Mouse (Mus musculus): ENCODE results near the gene Pglyrp2. TPM values are rescaled to one million over a fixed set of nuclear protein-coding genes. Genes with fewer than 3 reads are reported as not detected.

Gene Pglyrp2
- total RNA-seq, 2 experiments from 2014 or later, result not detected

DNA sequence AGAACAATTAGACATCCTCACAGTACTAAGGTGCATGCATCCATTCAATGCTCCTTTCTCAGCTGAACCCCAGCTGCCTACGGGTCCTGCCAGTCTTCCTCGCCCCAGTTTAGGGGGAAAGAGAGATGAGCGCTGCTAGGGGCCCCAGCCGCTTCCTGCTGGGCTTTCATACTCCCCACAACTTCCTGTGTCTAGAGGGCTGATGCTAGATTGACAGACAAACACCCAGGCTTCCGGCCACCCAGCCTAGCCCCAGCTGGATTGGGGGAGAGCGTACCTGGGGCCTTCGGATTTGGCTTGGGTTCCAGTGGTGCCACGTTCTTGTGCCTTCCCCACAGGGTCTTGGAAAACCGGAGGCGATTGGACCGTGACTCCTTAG lies 21.2 kb downstream of the Pglyrp2 start:
- no peak for DNase-seq
- intact Hi-C loops (cut with DNase I), result no loop called here

- no peak for DNase-seq
- intact Hi-C loops (cut with DNase I), result no loop called here
Measured at GRCm38 (mm10) chr17:32402011-32402778, 21.8 kb downstream of the Pglyrp2 start.

DNA sequence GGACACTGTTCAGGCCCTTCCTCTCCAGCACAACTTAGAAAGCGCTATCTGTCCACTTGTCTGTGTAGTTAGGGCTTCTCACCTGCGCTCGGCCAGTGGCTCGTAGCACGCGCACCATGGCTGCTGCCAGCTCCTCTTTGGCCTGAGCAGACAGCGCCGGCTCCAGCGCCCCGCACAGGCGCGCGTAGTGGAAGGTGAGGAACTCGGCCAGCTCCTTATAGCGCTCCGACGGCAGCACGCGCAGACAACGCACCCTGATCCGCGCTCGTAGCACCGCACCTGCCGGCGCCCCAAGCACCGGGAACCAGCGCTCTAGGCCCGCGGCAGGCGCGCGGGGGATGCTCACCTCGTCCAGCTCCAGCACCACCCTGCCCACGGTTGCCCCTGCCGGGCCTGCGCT lies 27.7 kb downstream of the Pglyrp2 start:
- DNase-seq, result no peak
- intact Hi-C loops (cut with DNase I), result no loop called here

- no peak for DNase-seq
- intact Hi-C loops (cut with DNase I), result no loop called here
Measured at GRCm38 (mm10) chr17:32393944-32394343, 30.0 kb downstream of the Pglyrp2 start.

- peak; percentile 92 for DNase-seq
- intact Hi-C loops (cut with DNase I), result no loop called here
Measured at GRCm38 (mm10) chr17:32389101-32389659, 34.8 kb downstream of the Pglyrp2 start, which contains the start of gene Wiz. Wiz (minus strand) TSS chr17:32389439.

DNA sequence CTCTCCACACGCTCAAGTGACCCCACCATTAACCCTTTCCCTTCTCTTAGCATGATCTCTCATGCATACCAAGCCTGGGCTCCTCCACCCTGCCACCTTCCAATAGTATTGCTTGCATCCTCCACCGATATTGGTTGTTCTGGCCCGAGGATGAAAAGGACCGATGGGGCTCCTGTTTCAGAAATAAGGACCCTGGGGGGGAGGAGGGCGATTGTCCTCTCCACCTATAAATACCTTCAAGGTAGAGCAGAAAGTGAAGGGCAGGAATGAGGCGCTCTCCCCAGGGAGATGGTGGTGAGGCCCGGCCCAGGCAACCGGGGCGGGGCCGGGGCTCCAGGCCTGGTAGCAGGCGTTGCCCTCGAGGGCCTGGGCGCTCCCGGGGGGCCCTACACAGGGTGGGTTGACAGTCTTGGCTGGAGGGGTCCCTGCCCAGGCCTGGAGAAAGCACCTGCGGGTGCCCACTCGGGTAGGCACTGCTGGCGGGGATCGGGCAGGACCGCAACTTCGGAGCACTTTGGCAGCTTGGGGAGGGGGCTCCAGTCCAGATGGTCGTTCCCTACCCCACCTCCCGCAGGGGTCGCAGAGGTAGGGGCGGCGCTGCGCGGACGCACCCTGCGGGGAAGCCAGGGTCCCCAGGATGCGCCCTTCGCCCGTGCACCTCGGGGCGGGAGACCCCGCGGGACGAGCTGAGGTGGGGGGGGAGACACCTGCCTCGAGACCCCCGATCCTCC lies 35.4 kb downstream of the Pglyrp2 start:
- intact Hi-C loops (cut with DNase I), result no loop called here
- no peak for DNase-seq

GRCm38 (mm10) chr17:32387986-32388369 lies 36.0 kb downstream of the Pglyrp2 start:
- intact Hi-C loops (cut with DNase I), result no loop called here
- no peak for DNase-seq

DNA sequence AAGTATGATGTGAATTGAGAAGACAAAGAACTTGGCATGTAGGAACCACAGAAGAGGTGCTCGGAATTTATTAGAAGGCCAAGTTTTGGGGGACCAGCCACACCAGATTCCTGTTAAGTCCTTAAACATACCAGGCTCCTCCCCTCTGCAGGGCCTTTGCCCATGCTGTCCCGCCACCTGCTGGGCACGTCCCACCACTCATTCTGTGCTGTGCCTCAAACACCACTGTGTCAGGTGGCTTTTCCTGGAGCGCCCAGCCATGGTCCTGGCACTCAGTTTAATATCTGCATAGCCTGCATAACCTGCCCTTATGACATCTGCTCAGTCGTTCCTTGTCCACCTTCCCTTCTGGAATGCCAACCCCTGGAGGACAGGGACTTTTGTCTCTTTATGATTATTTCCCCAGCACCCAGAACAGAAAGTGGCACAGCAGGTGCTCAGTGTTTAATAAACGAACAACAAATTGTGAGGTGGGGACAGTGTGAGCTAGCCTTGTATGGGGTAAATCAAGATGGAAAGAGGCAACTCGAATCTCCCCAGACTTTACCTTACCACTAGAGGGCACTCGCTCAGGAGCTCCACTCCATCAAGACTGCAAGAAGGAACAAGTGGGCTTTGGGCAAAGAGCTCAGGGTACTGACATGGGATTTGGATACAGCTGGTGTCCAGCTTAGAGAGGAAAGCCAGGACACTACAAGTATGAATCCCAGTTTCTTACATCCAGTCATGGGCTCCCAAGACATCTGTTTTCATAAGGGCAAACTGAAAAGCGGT lies 37.1 kb downstream of the Pglyrp2 start:
- no peak for DNase-seq
- intact Hi-C loops (cut with DNase I), result no loop called here

GRCm38 (mm10) chr17:32383661-32384060 lies 40.3 kb downstream of the Pglyrp2 start:
- DNase-seq, result peak; percentile 63
- intact Hi-C loops (cut with DNase I), result loop anchor here (2.0 kb wide), 1 partner anchor 21 kb away; no protein-coding TSS in a partner anchor

- DNase-seq, result peak; percentile 93
- intact Hi-C loops (cut with DNase I), result loop anchor here (2.0 kb wide), 1 partner anchor 20 kb away; no protein-coding TSS in a partner anchor
Measured at GRCm38 (mm10) chr17:32382576-32382975, 41.4 kb downstream of the Pglyrp2 start.

DNA sequence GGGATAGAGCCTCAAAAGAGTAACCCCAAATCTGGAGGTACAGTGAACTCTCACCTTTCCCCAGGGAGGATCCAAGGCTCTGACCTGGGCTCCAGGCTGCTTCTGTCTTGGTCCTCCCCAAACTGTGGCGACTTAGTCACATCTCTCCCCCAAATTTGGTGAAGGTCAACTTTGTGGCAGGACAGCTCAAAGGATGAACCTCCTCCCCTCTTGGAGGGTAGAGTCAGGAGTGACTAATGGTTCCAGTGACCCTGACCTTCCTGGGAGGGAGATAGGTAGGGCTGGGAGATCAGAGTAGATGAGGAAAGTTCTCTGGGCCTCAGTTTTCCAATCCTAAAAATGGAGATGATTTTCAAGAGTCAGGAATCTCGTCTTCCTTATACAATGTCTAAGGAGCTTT lies 45.2 kb downstream of the Pglyrp2 start:
- no peak for DNase-seq
- intact Hi-C loops (cut with DNase I), result no loop called here

DNA sequence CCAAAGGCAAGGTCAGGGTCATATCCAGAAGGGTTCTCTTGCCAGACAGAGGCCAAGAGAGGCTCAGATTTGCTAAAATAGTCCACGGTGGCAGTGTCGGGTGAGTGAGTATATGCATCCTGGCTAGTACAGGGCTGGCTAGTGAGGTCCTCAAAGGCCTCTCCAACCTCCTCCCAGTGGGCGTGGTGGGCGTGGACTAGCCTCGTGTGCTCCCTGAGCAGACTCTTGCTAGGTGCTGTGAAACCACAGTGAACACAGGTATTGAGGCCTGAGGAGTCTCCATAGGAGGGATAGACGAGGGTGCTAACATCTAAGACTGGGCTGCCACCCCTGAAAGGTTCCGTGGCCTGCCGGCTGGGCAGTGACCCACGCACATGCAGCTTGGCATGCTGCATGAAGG lies 46.8 kb downstream of the Pglyrp2 start:
- intact Hi-C loops (cut with DNase I), result no loop called here
- DNase-seq, result no peak

DNA sequence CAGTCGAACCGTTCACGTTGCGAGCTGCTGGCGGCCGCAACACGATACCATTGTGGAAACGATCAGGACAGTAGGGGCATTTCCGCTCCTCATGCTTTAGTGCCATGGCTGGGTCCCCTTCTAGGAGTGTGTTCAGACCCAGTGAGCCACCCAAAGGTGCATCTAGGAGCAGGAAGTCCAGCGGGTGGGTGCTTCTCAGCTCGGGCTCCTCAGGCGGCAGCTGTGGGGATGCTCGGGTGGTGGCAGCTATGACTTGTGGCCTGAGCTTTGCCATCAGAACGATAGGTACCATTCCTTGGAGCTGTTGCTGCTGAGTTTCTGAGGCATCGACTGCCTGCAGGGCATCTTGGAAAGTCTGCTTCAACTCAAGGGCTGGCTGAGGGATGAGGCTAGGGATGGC lies 47.5 kb downstream of the Pglyrp2 start:
- DNase-seq, result no peak
- intact Hi-C loops (cut with DNase I), result no loop called here

GRCm38 (mm10) chr17:32368991-32369578 lies 54.9 kb downstream of the Pglyrp2 start:
- intact Hi-C loops (cut with DNase I), result no loop called here
- DNase-seq, result no peak

- no peak for DNase-seq
- intact Hi-C loops (cut with DNase I), result no loop called here
Measured at GRCm38 (mm10) chr17:32367706-32368105, 56.3 kb downstream of the Pglyrp2 start.

DNA sequence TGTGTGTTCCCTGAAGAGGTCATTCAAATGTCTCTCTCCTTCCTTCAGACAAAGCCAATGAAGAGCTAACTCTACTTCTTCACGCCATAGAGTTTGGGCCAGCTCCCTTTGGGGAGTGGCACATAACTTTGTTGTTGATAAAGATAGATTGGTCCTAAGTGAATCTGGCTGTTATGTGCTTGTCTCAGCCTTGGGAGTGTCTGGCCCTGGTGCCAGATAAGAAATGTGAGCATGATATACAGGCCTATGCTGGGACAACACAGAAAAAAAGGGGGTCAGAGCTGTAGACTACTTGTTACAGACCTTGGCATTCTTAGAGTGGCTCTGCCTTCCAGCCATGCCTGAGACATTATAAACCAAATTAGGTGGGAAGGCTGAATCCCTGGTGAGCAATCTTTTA lies 58.7 kb downstream of the Pglyrp2 start:
- DNase-seq, result no peak
- intact Hi-C loops (cut with DNase I), result no loop called here

GRCm38 (mm10) chr17:32364850-32365249 lies 59.1 kb downstream of the Pglyrp2 start:
- DNase-seq, result no peak
- intact Hi-C loops (cut with DNase I), result no loop called here

DNA sequence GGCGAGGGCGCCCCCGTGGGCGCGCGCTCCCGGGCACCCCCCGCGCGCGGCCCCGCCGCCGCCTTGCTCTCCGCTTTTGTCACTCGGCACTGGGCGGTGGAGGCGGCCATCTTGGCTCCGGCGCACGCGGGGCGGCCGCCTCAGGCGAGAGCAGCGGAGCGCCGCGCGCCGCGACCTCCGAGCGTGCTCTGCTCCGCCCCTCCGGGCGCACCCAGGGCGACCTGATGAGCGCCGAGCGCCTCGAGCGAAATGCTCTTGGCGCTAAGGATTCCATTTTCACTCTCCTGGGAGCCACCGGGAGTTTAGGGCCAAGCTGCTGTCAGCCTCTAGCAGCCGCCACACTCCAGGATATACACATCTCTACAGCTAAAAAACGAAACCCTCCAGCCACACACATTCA lies 59.6 kb downstream of the Pglyrp2 start:
- intact Hi-C loops (cut with DNase I), result no loop called here
- peak; percentile 92 for DNase-seq

GRCm38 (mm10) chr17:32363821-32364301 lies 60.1 kb downstream of the Pglyrp2 start:
- no peak for DNase-seq
- intact Hi-C loops (cut with DNase I), result loop anchor here (2.0 kb wide), 1 partner anchor 19 kb away; no protein-coding TSS in a partner anchor

DNA sequence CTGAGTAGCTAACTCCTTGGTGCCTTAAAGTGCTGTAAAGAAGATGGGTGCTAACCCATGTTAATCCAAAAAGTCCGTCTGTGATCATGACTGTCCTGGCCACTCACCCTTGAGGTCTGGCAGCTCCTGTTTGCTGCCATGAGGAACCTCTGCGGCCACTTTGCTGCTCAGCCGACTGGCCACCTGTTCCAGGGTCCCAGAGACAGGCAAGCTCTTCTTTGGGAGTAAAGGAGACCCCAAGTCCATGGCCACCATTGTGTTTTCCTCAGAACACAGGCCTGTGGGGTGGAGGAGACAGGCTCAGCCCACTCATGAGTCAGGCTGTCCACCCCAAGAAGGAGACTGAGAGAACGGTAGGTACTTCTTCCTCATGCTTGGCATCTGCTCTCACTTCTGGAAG lies 61.3 kb downstream of the Pglyrp2 start:
- intact Hi-C loops (cut with DNase I), result loop anchor here (2.0 kb wide), 1 partner anchor 20 kb away; no protein-coding TSS in a partner anchor
- DNase-seq, result no peak
